Mouse (Mus musculus): ENCODE measurements around the gene Sgcd. TPM values are rescaled to one million over a fixed set of nuclear protein-coding genes. Genes with fewer than 3 reads are reported as not detected.

Sgcd gene
- polyA plus RNA-seq, 1 experiment, result 7.2 TPM

GRCm38 (mm10) chr11:47132410-47132809 is 856.4 kb downstream of the Sgcd start:
- H3K27me3 ChIP-seq (ENCODE audit: control insufficient read depth, insufficient read depth, insufficient read length), result no peaks in the 10 kb centered on the region
- no peak for TF ChIP-seq MYOG (IDR thresholded peaks at IDR 0.05; ENCODE audit: control insufficient read depth in 1 of 3, insufficient read depth in 1 of 3, insufficient read length in 2 of 3, low read depth in 2 of 3)
- no peak for TF ChIP-seq POLR2AphosphoS2 (IDR thresholded peaks at IDR 0.05; ENCODE audit: insufficient read length, low read depth)
- no peak for TF ChIP-seq POLR2A (IDR thresholded peaks at IDR 0.05; ENCODE audit: insufficient read length, low read depth)

DNA sequence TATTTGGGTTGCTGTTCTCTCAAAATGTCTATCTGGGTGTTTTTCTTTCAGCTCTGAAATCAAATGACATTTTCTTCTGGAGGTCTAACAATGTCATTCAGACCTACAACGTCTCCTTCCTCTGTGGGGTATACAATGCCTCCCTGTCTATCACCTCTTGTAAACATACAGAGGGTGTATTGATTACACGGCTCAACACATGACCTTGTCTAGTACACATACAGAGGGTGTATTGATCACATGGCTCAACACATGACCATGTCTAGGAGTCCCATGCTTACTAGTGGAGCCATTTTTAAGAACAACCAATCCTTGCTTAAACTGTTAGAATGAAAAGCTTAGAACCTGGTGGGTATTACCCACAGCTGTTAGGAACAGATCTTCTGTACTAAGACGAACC is 858.3 kb downstream of the Sgcd start:
- no peaks in the 10 kb centered on the region for H3K79me2 ChIP-seq (ENCODE audit: control insufficient read depth, insufficient read depth)
- no peak for TF ChIP-seq MYOG (IDR thresholded peaks at IDR 0.05; ENCODE audit: control insufficient read depth in 1 of 3, insufficient read depth in 1 of 3, insufficient read length in 2 of 3, low read depth in 2 of 3)
- no peak for TF ChIP-seq E2F4 (IDR thresholded peaks at IDR 0.05; ENCODE audit: insufficient read depth)
- TF ChIP-seq MYOD1 (IDR thresholded peaks at IDR 0.05; ENCODE audit: control insufficient read depth in 1 of 3, insufficient read length in 2 of 3, low read depth in 2 of 3), result no peak
- H3K27me3 ChIP-seq (ENCODE audit: control insufficient read depth, insufficient read depth, insufficient read length), result no peaks in the 10 kb centered on the region
- H3K36me3 ChIP-seq (ENCODE audit: control insufficient read depth, insufficient read depth), result no peaks in the 10 kb centered on the region
- no peak overlapping the region for H3K4me2 ChIP-seq (ENCODE audit: low read depth)
- H3K4me3 ChIP-seq, result no peak overlapping the region
- no peak overlapping the region for H3ac ChIP-seq (ENCODE audit: control insufficient read depth, insufficient read length)

More at GRCm38 (mm10) chr11:47132410-47132809, 856.4 kb downstream of the Sgcd start:
- Histone ChIP-seq H3K36me3 (ENCODE audit: control insufficient read depth, insufficient read depth) (no peaks in the 10 kb centered on the region), H3K79me2 (ENCODE audit: control insufficient read depth, insufficient read depth) (no peaks in the 10 kb centered on the region), H3K4me2 (ENCODE audit: low read depth) (no peak overlapping the region), H3K4me3 (no peak overlapping the region), H3ac (ENCODE audit: control insufficient read depth, insufficient read length) (no peak overlapping the region)

- Histone ChIP-seq H3K36me3 (ENCODE audit: control insufficient read depth, insufficient read depth) (no peaks in the 10 kb centered on the region), H3ac (ENCODE audit: control insufficient read depth, insufficient read length) (no peak overlapping the region), H3K4me2 (ENCODE audit: low read depth) (no peak overlapping the region), H3K4me3 (no peak overlapping the region), H3K27me3 (ENCODE audit: control insufficient read depth, insufficient read depth, insufficient read length) (no peaks in the 10 kb centered on the region), H3K79me2 (ENCODE audit: control insufficient read depth, insufficient read depth) (no peaks in the 10 kb centered on the region)
- TF ChIP-seq POLR2AphosphoS2 (IDR thresholded peaks at IDR 0.05; ENCODE audit: insufficient read length, low read depth) (no peak), MYOG (IDR thresholded peaks at IDR 0.05; ENCODE audit: control insufficient read depth in 1 of 3, insufficient read depth in 1 of 3, insufficient read length in 2 of 3, low read depth in 2 of 3) (no peak), SRF (IDR thresholded peaks at IDR 0.05; ENCODE audit: control insufficient read depth, insufficient read length, low read depth) (no peak), TCF12 (IDR thresholded peaks at IDR 0.05; ENCODE audit: insufficient read depth, poor library complexity, severe bottlenecking) (no peak), POLR2A (IDR thresholded peaks at IDR 0.05; ENCODE audit: insufficient read length, low read depth) (no peak), TCF3 (IDR thresholded peaks at IDR 0.05; ENCODE audit: insufficient read length, low read depth) (no peak), REST (IDR thresholded peaks at IDR 0.05; ENCODE audit: insufficient read depth, insufficient read length) (no peak), USF1 (IDR thresholded peaks at IDR 0.05; ENCODE audit: low read depth) (no peak), CEBPB (IDR thresholded peaks at IDR 0.05; ENCODE audit: insufficient read depth, poor library complexity, severe bottlenecking) (no peak), E2F4 (IDR thresholded peaks at IDR 0.05; ENCODE audit: insufficient read depth) (no peak), MAX (IDR thresholded peaks at IDR 0.05; ENCODE audit: low read depth) (no peak), MYOD1 (IDR thresholded peaks at IDR 0.05; ENCODE audit: control insufficient read depth in 1 of 3, insufficient read length in 2 of 3, low read depth in 2 of 3) (no peak)
Measured at GRCm38 (mm10) chr11:47129992-47130391, 858.8 kb downstream of the Sgcd start.

GRCm38 (mm10) chr11:47129166-47129565 is 859.6 kb downstream of the Sgcd start:
- Histone ChIP-seq H3ac (ENCODE audit: control insufficient read depth, insufficient read length) (no peak overlapping the region), H3K36me3 (ENCODE audit: control insufficient read depth, insufficient read depth) (no peaks in the 10 kb centered on the region), H3K4me3 (no peak overlapping the region), H3K4me2 (ENCODE audit: low read depth) (no peak overlapping the region), H3K27me3 (ENCODE audit: control insufficient read depth, insufficient read depth, insufficient read length) (no peaks in the 10 kb centered on the region), H3K79me2 (ENCODE audit: control insufficient read depth, insufficient read depth) (no peaks in the 10 kb centered on the region)
- TF ChIP-seq E2F4 (IDR thresholded peaks at IDR 0.05; ENCODE audit: insufficient read depth), result no peak

- no peaks in the 10 kb centered on the region for H3K36me3 ChIP-seq (ENCODE audit: control insufficient read depth, insufficient read depth)
- no peak overlapping the region for H3ac ChIP-seq (ENCODE audit: control insufficient read depth, insufficient read length)
- TF ChIP-seq REST (IDR thresholded peaks at IDR 0.05; ENCODE audit: insufficient read depth, insufficient read length) (no peak), E2F4 (IDR thresholded peaks at IDR 0.05; ENCODE audit: insufficient read depth) (no peak), POLR2A (IDR thresholded peaks at IDR 0.05; ENCODE audit: insufficient read length, low read depth) (no peak), USF1 (IDR thresholded peaks at IDR 0.05; ENCODE audit: low read depth) (no peak), MAX (IDR thresholded peaks at IDR 0.05; ENCODE audit: low read depth) (no peak), CEBPB (IDR thresholded peaks at IDR 0.05; ENCODE audit: insufficient read depth, poor library complexity, severe bottlenecking) (no peak), POLR2AphosphoS2 (IDR thresholded peaks at IDR 0.05; ENCODE audit: insufficient read length, low read depth) (no peak)
Measured at GRCm38 (mm10) chr11:47128331-47128730, 860.4 kb downstream of the Sgcd start.

DNA sequence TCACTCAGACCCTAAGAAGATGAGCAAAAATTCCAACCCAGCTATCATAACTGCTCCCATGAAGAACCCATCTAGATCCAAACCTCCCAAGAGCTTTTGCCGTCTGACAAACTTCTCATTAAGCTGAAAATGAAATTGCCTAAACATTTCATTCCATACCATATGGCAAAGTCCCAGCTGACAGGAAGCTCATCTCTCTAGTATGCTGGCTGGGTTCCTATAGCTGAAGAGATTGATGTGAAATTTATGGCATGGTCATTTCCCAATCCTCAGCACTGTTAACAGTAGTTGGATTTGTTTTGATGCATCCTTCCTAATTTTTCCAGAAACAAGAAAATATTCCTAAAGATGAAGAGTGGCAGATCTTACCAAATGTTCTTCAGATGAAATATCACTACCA is 867.9 kb downstream of the Sgcd start:
- Histone ChIP-seq H3K4me3 (no peak overlapping the region), H3K27me3 (ENCODE audit: control insufficient read depth, insufficient read depth, insufficient read length) (no peaks in the 10 kb centered on the region), H3K36me3 (ENCODE audit: control insufficient read depth, insufficient read depth) (no peaks in the 10 kb centered on the region), H3K79me2 (ENCODE audit: control insufficient read depth, insufficient read depth) (no peaks in the 10 kb centered on the region), H3K4me2 (ENCODE audit: low read depth) (no peak overlapping the region), H3ac (ENCODE audit: control insufficient read depth, insufficient read length) (no peak overlapping the region)
- no peak for TF ChIP-seq TCF3 (IDR thresholded peaks at IDR 0.05; ENCODE audit: insufficient read length, low read depth)
- TF ChIP-seq E2F4 (IDR thresholded peaks at IDR 0.05; ENCODE audit: insufficient read depth), result no peak
- TF ChIP-seq REST (IDR thresholded peaks at IDR 0.05; ENCODE audit: insufficient read depth, insufficient read length), result no peak
- TF ChIP-seq SRF (IDR thresholded peaks at IDR 0.05; ENCODE audit: control insufficient read depth, insufficient read length, low read depth), result no peak
- TF ChIP-seq MYOD1 (IDR thresholded peaks at IDR 0.05; ENCODE audit: control insufficient read depth in 1 of 3, insufficient read length in 2 of 3, low read depth in 2 of 3), result no peak
- TF ChIP-seq POLR2A (IDR thresholded peaks at IDR 0.05; ENCODE audit: insufficient read length, low read depth), result no peak
- TF ChIP-seq MAX (IDR thresholded peaks at IDR 0.05; ENCODE audit: low read depth), result no peak
- TF ChIP-seq CEBPB (IDR thresholded peaks at IDR 0.05; ENCODE audit: insufficient read depth, poor library complexity, severe bottlenecking), result no peak
- no peak for TF ChIP-seq TCF12 (IDR thresholded peaks at IDR 0.05; ENCODE audit: insufficient read depth, poor library complexity, severe bottlenecking)
- TF ChIP-seq POLR2AphosphoS2 (IDR thresholded peaks at IDR 0.05; ENCODE audit: insufficient read length, low read depth), result no peak
- no peak for TF ChIP-seq USF1 (IDR thresholded peaks at IDR 0.05; ENCODE audit: low read depth)
- TF ChIP-seq MYOG (IDR thresholded peaks at IDR 0.05; ENCODE audit: control insufficient read depth in 1 of 3, insufficient read depth in 1 of 3, insufficient read length in 2 of 3, low read depth in 2 of 3), result no peak

More at GRCm38 (mm10) chr11:47128331-47128730, 860.4 kb downstream of the Sgcd start:
- no peaks in the 10 kb centered on the region for H3K79me2 ChIP-seq (ENCODE audit: control insufficient read depth, insufficient read depth)
- no peak overlapping the region for H3K4me3 ChIP-seq
- H3K27me3 ChIP-seq (ENCODE audit: control insufficient read depth, insufficient read depth, insufficient read length), result no peaks in the 10 kb centered on the region
- H3K4me2 ChIP-seq (ENCODE audit: low read depth), result no peak overlapping the region
